Mouse (Mus musculus): ENCODE results near the gene 1700001O22Rik.

GRCm38 (mm10) chr2:30796382-30796781 lies 7.1 kb downstream of the 1700001O22Rik start:
- TF ChIP-seq CTCF (IDR thresholded peaks at IDR 0.05; ENCODE audit: borderline replicate concordance, extremely low read depth, insufficient read depth, insufficient read length) (no peak), POLR2A (IDR thresholded peaks at IDR 0.05; ENCODE audit: borderline replicate concordance, extremely low read depth, insufficient read depth, insufficient read length, poor library complexity, severe bottlenecking) (no peak)
